Mouse (Mus musculus) bone marrow, adult 2 months (tissue): ENCODE measurements around the gene Fgfr2.

Experiments used
- CTCF ChIP-seq: fragments of 200-500 bp; IDR thresholded peaks from 2 replicates; pipeline ENCODE4 v1.5.1; 2011; ENCODE audit warnings: low read length, control low read depth; ENCODE audit not compliant: control insufficient read depth, insufficient read depth
- POLR2A ChIP-seq: fragments of 200-500 bp; IDR thresholded peaks from 2 replicates; pipeline ENCODE4 v1.6.1; 2011; ENCODE audit warnings: low read depth, mild to moderate bottlenecking, control low read depth, low read length, borderline replicate concordance; ENCODE audit not compliant: control insufficient read depth

DNA sequence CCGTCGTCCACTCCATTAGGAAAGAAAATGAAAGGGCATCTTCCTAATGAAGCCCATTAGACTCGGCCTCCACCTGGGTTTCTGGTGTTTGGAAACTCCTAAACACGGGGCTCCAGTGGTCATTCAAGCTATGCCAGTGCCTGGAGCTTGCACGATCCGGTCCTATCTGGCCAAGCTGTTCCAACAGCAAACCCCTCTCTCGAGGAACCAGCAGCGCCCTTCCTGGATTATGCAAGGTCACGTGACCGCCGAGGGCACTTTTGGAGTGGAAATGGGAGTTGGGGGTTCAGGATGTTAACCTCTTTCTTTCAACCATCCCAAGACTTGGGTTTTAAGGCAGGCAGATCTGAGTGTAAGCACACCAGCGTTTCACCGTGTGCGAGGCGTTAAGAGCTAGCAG, 7.3 kb downstream of the Fgfr2 start:
- TF ChIP-seq CTCF (no peak), POLR2A (no peak)
